In the genomic region with DNA sequence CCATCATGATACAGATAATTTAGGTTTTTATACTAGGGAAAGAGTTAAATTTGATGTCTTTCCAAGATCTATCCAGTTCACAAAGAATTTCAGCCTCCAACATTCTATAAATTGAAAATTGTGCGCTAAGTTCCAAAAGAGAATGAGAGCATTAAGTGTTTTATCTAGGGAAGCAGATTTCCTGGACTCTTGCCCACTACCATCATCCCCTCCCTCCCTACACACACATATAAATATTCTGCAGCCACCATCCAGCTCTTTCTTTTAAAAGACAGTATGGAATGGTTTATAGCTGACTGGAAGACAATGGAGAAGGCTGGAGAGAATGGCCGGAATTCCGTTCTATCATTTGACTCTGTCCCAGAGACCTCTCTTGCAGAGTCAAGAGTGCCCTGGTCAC, we compare ENCODE assay signal across 24 mouse cellular contexts.
A peak's percentile ranks its signal among the peaks of the same experiment; 100 is the strongest.
DNase-seq lines count a peak whose midpoint lies in the region; ATAC-seq lines count a peak whose summit lies in the region.
"Had no signal": no experiment of that assay in that cellular context is flagged by ENCODE, and none has a peak within 500 bp of the region (broad histone marks: within the 10 kb centered on the region; RNA-seq: fewer than 3 reads in every experiment).

No protein-coding gene starts in this region.

- intact Hi-C loops in left cerebral cortex, postnatal 10 days (cut with DNase I) = no loop called here

- no peaks in the 10 kb centered on the region for H3K27me3 ChIP-seq in embryonic facial prominence, embryonic 14.5 days (replicated peaks; ENCODE audit: control insufficient read depth, insufficient read depth, low read length)
- no peaks in the 10 kb centered on the region for H3K27me3 ChIP-seq in embryonic facial prominence, embryonic 10.5 days (replicated peaks; ENCODE audit: low read depth, poor library complexity, severe bottlenecking)
- no peaks in the 10 kb centered on the region for H3K27me3 ChIP-seq in kidney, embryonic 14.5 days (ENCODE audit: control insufficient read depth, insufficient read depth, low read length)
- H3K27me3 ChIP-seq in lung, embryonic 15.5 days = no peaks in the 10 kb centered on the region
- H3K27me3 ChIP-seq: embryonic facial prominence, embryonic 15.5 days; forebrain, embryonic 15.5 days; liver, embryonic 12.5 days; midbrain, embryonic 13.5 days had no signal

- H3K4me2 ChIP-seq in embryonic facial prominence, embryonic 14.5 days (ENCODE audit: low read depth, low read length) = no peak overlapping the region
- no peak overlapping the region for H3K4me2 ChIP-seq in kidney, embryonic 14.5 days (replicated peaks; ENCODE audit: low read depth, low read length)
- no peak overlapping the region for H3K4me2 ChIP-seq in lung, embryonic 15.5 days
- H3K4me2 ChIP-seq: embryonic facial prominence, embryonic 15.5 days; forebrain, embryonic 15.5 days; liver, embryonic 12.5 days; midbrain, embryonic 13.5 days had no signal

- DNase-seq in embryonic facial prominence, embryonic 14.5 days (ENCODE audit: low spot score) = peak; percentile 64
- DNase-seq in embryonic facial prominence, embryonic 10.5 days (ENCODE audit: low spot score) = no peak
- no peak for DNase-seq in kidney, adult 11 months
- DNase-seq in lung, postnatal 4 days = no peak
- peak; percentile 14 for DNase-seq in NIH3T3 (ENCODE audit: low read depth)
- no peak for DNase-seq in left cerebral cortex, postnatal 10 days (ENCODE audit: extremely low spot score in 1 of 2, low spot score in 2 of 2)
- DNase-seq: adrenal gland, postnatal 14 days; cerebellum, adult 2 months; cerebellum, postnatal 36 days; embryo, embryonic 11 days; kidney, adult 18-20 months; layer of hippocampus, adult 9-11 months; left cerebral cortex, postnatal 4 days; lung, adult 2 months; thymus, adult 18-20 months; thymus, postnatal 36 days had no signal

- no peaks in the 10 kb centered on the region for H3K36me3 ChIP-seq in embryonic facial prominence, embryonic 14.5 days (ENCODE audit: control insufficient read depth, insufficient read depth, low read length)
- no peaks in the 10 kb centered on the region for H3K36me3 ChIP-seq in embryonic facial prominence, embryonic 10.5 days (replicated peaks)
- no peaks in the 10 kb centered on the region for H3K36me3 ChIP-seq in kidney, embryonic 14.5 days (ENCODE audit: control insufficient read depth, insufficient read depth, low read length)
- H3K36me3 ChIP-seq in lung, embryonic 15.5 days = no peaks in the 10 kb centered on the region
- H3K36me3 ChIP-seq: embryonic facial prominence, embryonic 15.5 days; forebrain, embryonic 15.5 days; hindbrain, embryonic 10.5 days; liver, embryonic 12.5 days; midbrain, embryonic 13.5 days had no signal

- no peak overlapping the region for H3K4me3 ChIP-seq in embryonic facial prominence, embryonic 14.5 days (ENCODE audit: low read depth, low read length)
- no peak overlapping the region for H3K4me3 ChIP-seq in embryonic facial prominence, embryonic 10.5 days
- no peak overlapping the region for H3K4me3 ChIP-seq in kidney, embryonic 14.5 days (ENCODE audit: low read length)
- H3K4me3 ChIP-seq in lung, embryonic 15.5 days = no peak overlapping the region
- H3K4me3 ChIP-seq: embryonic facial prominence, embryonic 15.5 days; forebrain, embryonic 15.5 days; hindbrain, embryonic 10.5 days; liver, embryonic 12.5 days; midbrain, embryonic 13.5 days had no signal

- no peaks in the 10 kb centered on the region for H3K9me3 ChIP-seq in embryonic facial prominence, embryonic 14.5 days (ENCODE audit: control insufficient read depth, low read length)
- H3K9me3 ChIP-seq in embryonic facial prominence, embryonic 10.5 days = no peaks in the 10 kb centered on the region
- no peaks in the 10 kb centered on the region for H3K9me3 ChIP-seq in kidney, embryonic 14.5 days (ENCODE audit: control insufficient read depth, low read length)
- H3K9me3 ChIP-seq in lung, embryonic 15.5 days = no peaks in the 10 kb centered on the region
- H3K9me3 ChIP-seq: embryonic facial prominence, embryonic 15.5 days; forebrain, embryonic 15.5 days; hindbrain, embryonic 10.5 days; liver, embryonic 12.5 days; midbrain, embryonic 13.5 days had no signal

- H3K27ac ChIP-seq in embryonic facial prominence, embryonic 14.5 days (replicated peaks; ENCODE audit: low read depth, low read length) = no peak overlapping the region; the same call in 1 of the 2 replicates
- no peak overlapping the region for H3K27ac ChIP-seq in embryonic facial prominence, embryonic 10.5 days (replicated peaks)
- peak overlapping the region; percentile 19; the same call in 1 of the 2 replicates for H3K27ac ChIP-seq in kidney, embryonic 14.5 days (ENCODE audit: low read depth, low read length)
- peak overlapping the region; percentile 79 for H3K27ac ChIP-seq in lung, embryonic 15.5 days
- H3K27ac ChIP-seq: embryonic facial prominence, embryonic 15.5 days; forebrain, embryonic 15.5 days; hindbrain, embryonic 10.5 days; hindbrain, postnatal 0 days; liver, embryonic 12.5 days; midbrain, embryonic 13.5 days had no signal

- H3K9ac ChIP-seq in embryonic facial prominence, embryonic 14.5 days (ENCODE audit: low read depth, low read length) = no peak overlapping the region
- no peak overlapping the region for H3K9ac ChIP-seq in kidney, embryonic 14.5 days (ENCODE audit: low read depth, low read length)
- no peak overlapping the region for H3K9ac ChIP-seq in lung, embryonic 15.5 days
- H3K9ac ChIP-seq: embryonic facial prominence, embryonic 15.5 days; forebrain, embryonic 15.5 days; liver, embryonic 12.5 days; midbrain, embryonic 13.5 days had no signal

- WGBS in embryonic facial prominence, embryonic 14.5 days = 60% methylated on average over 3 of the region's 3 CpGs
- 91% methylated on average over 3 of the region's 3 CpGs for WGBS in embryonic facial prominence, embryonic 10.5 days
- 68% methylated on average over 3 of the region's 3 CpGs for WGBS in kidney, embryonic 14.5 days
- 33% methylated on average over 3 of the region's 3 CpGs for WGBS in lung, embryonic 15.5 days

- H3K4me1 ChIP-seq in embryonic facial prominence, embryonic 14.5 days (ENCODE audit: control insufficient read depth, insufficient read depth, low read length) = peaks cover 6% of the 10 kb centered on the region; the same call in 1 of the 2 replicates
- no peaks in the 10 kb centered on the region for H3K4me1 ChIP-seq in embryonic facial prominence, embryonic 10.5 days
- H3K4me1 ChIP-seq in kidney, embryonic 14.5 days (ENCODE audit: control insufficient read depth, insufficient read depth, low read length) = no peaks in the 10 kb centered on the region
- peaks cover 15% of the 10 kb centered on the region for H3K4me1 ChIP-seq in lung, embryonic 15.5 days
- H3K4me1 ChIP-seq: embryonic facial prominence, embryonic 15.5 days; forebrain, embryonic 15.5 days; hindbrain, embryonic 10.5 days; liver, embryonic 12.5 days had no signal

- no peak for ATAC-seq in embryonic facial prominence, embryonic 14.5 days (ENCODE audit: low read depth)
- ATAC-seq in kidney, embryonic 14.5 days (ENCODE audit: low FRiP score, low TSS enrichment) = no peak
- ATAC-seq in lung, embryonic 15.5 days (ENCODE audit: borderline replicate concordance, extremely low read depth, low FRiP score, low TSS enrichment) = peak; percentile 67
- ATAC-seq: forebrain, embryonic 15.5 days; hindbrain, postnatal 0 days; liver, embryonic 12.5 days; midbrain, embryonic 13.5 days had no signal

Comparison
In these comparisons a context has a peak if more than half of its experiments do, and no peak if none do; other contexts are left out.
1. DNase-seq: peak in embryonic facial prominence, embryonic 14.5 days (single experiment) and NIH3T3 (single experiment); none in embryonic facial prominence, embryonic 10.5 days (single experiment), kidney, adult 11 months (single experiment), lung, postnatal 4 days (0 of 2) and left cerebral cortex, postnatal 10 days (0 of 2).
2. H3K27ac ChIP-seq: peak in kidney, embryonic 14.5 days (single experiment) and lung, embryonic 15.5 days (single experiment); none in embryonic facial prominence, embryonic 14.5 days (single experiment) and embryonic facial prominence, embryonic 10.5 days (single experiment).